Mouse (Mus musculus) heart, adult 8-10 months (tissue): ENCODE results near the gene Srrm1. TPM values are rescaled to one million over a fixed set of nuclear protein-coding genes. Genes with fewer than 3 reads are reported as not detected.
"Not testable (repeated sequence)": the region's sequence is repeated elsewhere in the genome, so short reads cannot be mapped to it uniquely, and the experiment has no call there.

Experiments used
- DNase-seq: peaks from one replicate; pipeline ENCODE4 v3.0.0; 2022; ENCODE audit warnings: low spot score
- total RNA-seq, 4 experiments: library from RNA; stranded (reverse); gene quantifications; 2 replicates each; pipeline ENCODE4 v1.2.4; 2022

Gene Srrm1
- total RNA-seq, 4 experiments from 2014 or later, result 47.4 to 70.9 (median 55.8) TPM

GRCm38 (mm10) chr4:135302261-135302660, 50.9 kb downstream of the Srrm1 start:
- no peak for DNase-seq

GRCm38 (mm10) chr4:135301166-135301565, 52.0 kb downstream of the Srrm1 start:
- no peak for DNase-seq

GRCm38 (mm10) chr4:135300248-135301041, 52.7 kb downstream of the Srrm1 start:
- no peak for DNase-seq

- DNase-seq, result no peak
Observed at GRCm38 (mm10) chr4:135298680-135299079, 54.4 kb downstream of the Srrm1 start.

GRCm38 (mm10) chr4:135297931-135298546, 55.1 kb downstream of the Srrm1 start:
- no peak for DNase-seq

- no peak for DNase-seq
Observed at GRCm38 (mm10) chr4:135297146-135297545, 56.0 kb downstream of the Srrm1 start.

GRCm38 (mm10) chr4:135296565-135296964, 56.6 kb downstream of the Srrm1 start:
- no peak for DNase-seq

GRCm38 (mm10) chr4:135293813-135294212, 59.3 kb downstream of the Srrm1 start:
- DNase-seq, result no peak

GRCm38 (mm10) chr4:135292477-135293089, 60.5 kb downstream of the Srrm1 start:
- no peak for DNase-seq

- no peak for DNase-seq
Observed at GRCm38 (mm10) chr4:135291841-135292240, 61.3 kb downstream of the Srrm1 start.

GRCm38 (mm10) chr4:135291199-135291598, 61.9 kb downstream of the Srrm1 start:
- DNase-seq, result no peak

GRCm38 (mm10) chr4:135287975-135288374, 65.1 kb downstream of the Srrm1 start:
- DNase-seq, result no peak

GRCm38 (mm10) chr4:135286833-135287395, 66.2 kb downstream of the Srrm1 start:
- peak; percentile 71 for DNase-seq

- DNase-seq, result no peak
Observed at GRCm38 (mm10) chr4:135286033-135286622, 67.0 kb downstream of the Srrm1 start.

- no peak for DNase-seq
Observed at GRCm38 (mm10) chr4:135285436-135285835, 67.7 kb downstream of the Srrm1 start.

- no peak for DNase-seq
Observed at GRCm38 (mm10) chr4:135283875-135284274, 69.2 kb downstream of the Srrm1 start.

- DNase-seq, result no peak
Observed at GRCm38 (mm10) chr4:135283417-135283816, 69.7 kb downstream of the Srrm1 start.

GRCm38 (mm10) chr4:135282651-135283290, 70.3 kb downstream of the Srrm1 start:
- peak; percentile 83 for DNase-seq

- not testable (repeated sequence) for DNase-seq
Observed at GRCm38 (mm10) chr4:135280016-135280415, 73.1 kb downstream of the Srrm1 start.

- DNase-seq, result no peak
Observed at GRCm38 (mm10) chr4:135276681-135277379, 76.3 kb downstream of the Srrm1 start.

- DNase-seq, result no peak
Observed at GRCm38 (mm10) chr4:135274761-135275160, 78.4 kb downstream of the Srrm1 start.
